Mouse (Mus musculus) E14TG2a.4 (cell line): Measurements from ENCODE around the gene Phldb2.

Experiments used
- CTCF ChIP-seq: conservative IDR thresholded peaks from 2 replicates; pipeline ENCODE4 v1.5.1; 2014; ENCODE audit warnings: low read length
- NANOG ChIP-seq: IDR thresholded peaks from 2 replicates; pipeline ENCODE4 v1.6.1; 2014; ENCODE audit warnings: borderline replicate concordance, low read length, mixed read lengths

- no peak for TF ChIP-seq NANOG
- no peak for TF ChIP-seq CTCF
Measured at GRCm38 (mm10) chr16:45718296-45718695, 235.1 kb downstream of the Phldb2 start.
